Mouse (Mus musculus): ENCODE measurements at regions not wholly inside any gene's neighbourhood (a gene's known extent, or its start where the extent isn't known, plus 50 kb on each side); places are given as distances from the start of the nearest gene placed in this dataset.

GRCm38 (mm10) chr10:17382990-17383389, 340.0 kb upstream of the Cited2 start:
- intact Hi-C loops (cut with DNase I; ENCODE audit: low total_unique reads) = no loop called here
- no peak for DNase-seq

- peak; percentile 17 for DNase-seq
Measured at GRCm38 (mm10) chr10:17385181-17385580, 337.8 kb upstream of the Cited2 start.

GRCm38 (mm10) chr10:17387296-17387695, 335.7 kb upstream of the Cited2 start:
- intact Hi-C loops (cut with DNase I; ENCODE audit: low total_unique reads) = no loop called here
- DNase-seq = no peak

More at GRCm38 (mm10) chr10:17385181-17385580, 337.8 kb upstream of the Cited2 start:
- intact Hi-C loops (cut with DNase I; ENCODE audit: low total_unique reads) = no loop called here

GRCm38 (mm10) chr10:17395495-17396224, 327.4 kb upstream of the Cited2 start:
- DNase-seq = no peak
- intact Hi-C loops (cut with DNase I; ENCODE audit: low total_unique reads) = no loop called here

GRCm38 (mm10) chr10:17403899-17404298, 319.1 kb upstream of the Cited2 start:
- no peak for DNase-seq
- intact Hi-C loops (cut with DNase I; ENCODE audit: low total_unique reads) = no loop called here

GRCm38 (mm10) chr10:17407854-17408606, 315.0 kb upstream of the Cited2 start:
- DNase-seq = no peak

GRCm38 (mm10) chr10:17408781-17409180, 314.2 kb upstream of the Cited2 start:
- intact Hi-C loops (cut with DNase I; ENCODE audit: low total_unique reads) = no loop called here
- DNase-seq = no peak

More at GRCm38 (mm10) chr10:17407854-17408606, 315.0 kb upstream of the Cited2 start:
- intact Hi-C loops (cut with DNase I; ENCODE audit: low total_unique reads) = no loop called here

- no peak for DNase-seq
- intact Hi-C loops (cut with DNase I; ENCODE audit: low total_unique reads) = no loop called here
Measured at GRCm38 (mm10) chr10:17411300-17411987, 311.6 kb upstream of the Cited2 start.

- no peak for DNase-seq
- intact Hi-C loops (cut with DNase I; ENCODE audit: low total_unique reads) = no loop called here
Measured at GRCm38 (mm10) chr10:17415112-17415511, 307.9 kb upstream of the Cited2 start.

GRCm38 (mm10) chr10:17416121-17416520, 306.9 kb upstream of the Cited2 start:
- no peak for DNase-seq
- intact Hi-C loops (cut with DNase I; ENCODE audit: low total_unique reads) = no loop called here

GRCm38 (mm10) chr10:17417394-17417793, 305.6 kb upstream of the Cited2 start:
- intact Hi-C loops (cut with DNase I; ENCODE audit: low total_unique reads) = no loop called here

GRCm38 (mm10) chr10:17418227-17418685, 304.8 kb upstream of the Cited2 start:
- intact Hi-C loops (cut with DNase I; ENCODE audit: low total_unique reads) = no loop called here
- DNase-seq = peak; percentile 9

More at GRCm38 (mm10) chr10:17417394-17417793, 305.6 kb upstream of the Cited2 start:
- DNase-seq = no peak

- intact Hi-C loops (cut with DNase I; ENCODE audit: low total_unique reads) = no loop called here
- no peak for DNase-seq
Measured at GRCm38 (mm10) chr10:17423584-17424278, 299.3 kb upstream of the Cited2 start.

- intact Hi-C loops (cut with DNase I; ENCODE audit: low total_unique reads) = no loop called here
- DNase-seq = no peak
Measured at GRCm38 (mm10) chr10:17426197-17426596, 296.8 kb upstream of the Cited2 start.

GRCm38 (mm10) chr10:17427316-17427715, 295.7 kb upstream of the Cited2 start:
- no peak for DNase-seq
- intact Hi-C loops (cut with DNase I; ENCODE audit: low total_unique reads) = no loop called here

- no peak for DNase-seq
- intact Hi-C loops (cut with DNase I; ENCODE audit: low total_unique reads) = no loop called here
Measured at GRCm38 (mm10) chr10:17428315-17428714, 294.7 kb upstream of the Cited2 start.

- DNase-seq = no peak
- intact Hi-C loops (cut with DNase I; ENCODE audit: low total_unique reads) = no loop called here
Measured at GRCm38 (mm10) chr10:17431068-17431467, 291.9 kb upstream of the Cited2 start.

GRCm38 (mm10) chr10:17434098-17434497, 288.9 kb upstream of the Cited2 start:
- DNase-seq = no peak
- intact Hi-C loops (cut with DNase I; ENCODE audit: low total_unique reads) = no loop called here

GRCm38 (mm10) chr10:17450240-17450639, 272.8 kb upstream of the Cited2 start:
- intact Hi-C loops (cut with DNase I; ENCODE audit: low total_unique reads) = no loop called here
- peak; percentile 6 for DNase-seq

- intact Hi-C loops (cut with DNase I; ENCODE audit: low total_unique reads) = no loop called here
- DNase-seq = no peak
Measured at GRCm38 (mm10) chr10:17470880-17471279, 252.1 kb upstream of the Cited2 start.

Measured in gastrocnemius, postnatal 14 days (tissue).